Mouse (Mus musculus) v-Abl transformed pro-B cells (cell line): ENCODE measurements around the gene Mgat4e.
"Not testable (repeated sequence)": the region's sequence is repeated elsewhere in the genome, so short reads cannot be mapped to it uniquely, and the experiment has no call there.

Experiments
- in situ Hi-C, 2 experiments: fragments of 400-800 bp; cut with MboI; formaldehyde crosslinking; loops; one replicate each; pipeline ENCODE4 v1.15.1; 2025; ENCODE audit not compliant: unreplicated experiment in 2 of 2

The Mgat4e gene

DNA sequence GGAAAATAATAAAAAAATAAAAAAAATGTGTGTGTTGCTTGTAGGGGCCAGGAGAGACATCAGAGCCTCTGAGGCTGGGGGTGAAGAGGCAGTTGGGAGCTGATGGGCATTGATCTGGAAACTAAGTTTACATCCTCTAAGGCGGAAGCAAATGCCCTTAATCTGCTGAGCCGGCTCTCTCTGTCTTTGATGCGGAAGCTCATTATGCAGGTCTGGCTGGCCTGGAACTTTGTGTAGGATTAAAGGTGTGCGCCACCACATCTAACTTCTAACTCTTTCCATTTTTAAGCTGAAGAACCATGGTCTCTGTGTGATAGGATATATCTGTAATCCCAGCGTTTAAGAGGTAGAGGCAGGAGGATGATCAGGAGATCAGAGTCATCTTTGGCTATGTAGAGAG is 9.0 kb upstream of the Mgat4e start:
- in situ Hi-C loops: loop anchor here in 1 of 2 experiments (25.0 kb wide), 1 partner anchor 1254 kb away; the partner anchor contains the start of gene Lad1

GRCm38 (mm10) chr1:134556671-134557218 is 7.3 kb upstream of the Mgat4e start:
- in situ Hi-C loops: loop anchor here in 1 of 2 experiments (25.0 kb wide), 1 partner anchor 1256 kb away; the partner anchor contains the start of gene Lad1

GRCm38 (mm10) chr1:134555871-134556670 is 6.6 kb upstream of the Mgat4e start:
- in situ Hi-C loops: loop anchor here in 1 of 2 experiments (25.0 kb wide), 1 partner anchor 1256 kb away; the partner anchor contains the start of gene Lad1

DNA sequence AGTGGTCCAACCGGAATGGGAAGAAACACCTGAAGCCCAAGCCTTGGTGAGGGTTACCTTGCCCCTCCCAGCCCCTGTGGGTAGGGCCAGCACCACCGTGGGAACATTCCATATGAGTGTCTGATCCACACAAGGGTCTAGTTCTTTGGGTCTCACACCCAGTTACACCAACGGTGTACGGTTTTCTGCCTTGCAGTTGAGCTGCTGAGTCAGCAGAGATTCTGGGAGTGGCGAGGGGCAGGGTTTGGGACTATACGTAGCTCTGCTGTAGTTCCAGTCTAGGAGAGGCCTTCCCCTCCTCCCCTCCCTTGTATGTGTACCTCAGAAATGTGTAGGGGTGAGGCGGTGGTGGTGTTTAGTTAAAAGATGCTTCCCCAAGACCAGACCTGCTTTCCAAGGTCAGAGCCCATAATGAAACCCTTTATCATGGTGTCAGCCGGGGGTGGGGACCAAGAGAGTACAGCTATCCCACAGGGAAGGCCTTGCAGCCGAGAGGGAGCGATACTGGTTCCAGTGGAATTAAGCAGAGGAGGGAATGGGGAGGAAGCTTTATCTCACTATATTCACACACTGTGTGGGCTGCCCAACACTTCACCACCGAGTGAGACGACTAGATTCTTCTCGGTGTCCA is 5.9 kb upstream of the Mgat4e start:
- in situ Hi-C loops: loop anchor here in 1 of 2 experiments (25.0 kb wide), 1 partner anchor 1257 kb away; the partner anchor contains the start of gene Lad1

GRCm38 (mm10) chr1:134552396-134552795 is 2.9 kb upstream of the Mgat4e start:
- in situ Hi-C loops: loop anchor here in 1 of 2 experiments (25.0 kb wide), 1 partner anchor 1260 kb away; the partner anchor contains the start of gene Lad1

GRCm38 (mm10) chr1:134551869-134552268 is 2.4 kb upstream of the Mgat4e start:
- in situ Hi-C loops: loop anchor here in 1 of 2 experiments (25.0 kb wide), 1 partner anchor 1260 kb away; the partner anchor contains the start of gene Lad1

GRCm38 (mm10) chr1:134548231-134548630 is 1.3 kb downstream of the Mgat4e start:
- in situ Hi-C loops: no loop called here

- in situ Hi-C loops: no loop called here
Observed at GRCm38 (mm10) chr1:134540610-134541009, 8.9 kb downstream of the Mgat4e start.

DNA sequence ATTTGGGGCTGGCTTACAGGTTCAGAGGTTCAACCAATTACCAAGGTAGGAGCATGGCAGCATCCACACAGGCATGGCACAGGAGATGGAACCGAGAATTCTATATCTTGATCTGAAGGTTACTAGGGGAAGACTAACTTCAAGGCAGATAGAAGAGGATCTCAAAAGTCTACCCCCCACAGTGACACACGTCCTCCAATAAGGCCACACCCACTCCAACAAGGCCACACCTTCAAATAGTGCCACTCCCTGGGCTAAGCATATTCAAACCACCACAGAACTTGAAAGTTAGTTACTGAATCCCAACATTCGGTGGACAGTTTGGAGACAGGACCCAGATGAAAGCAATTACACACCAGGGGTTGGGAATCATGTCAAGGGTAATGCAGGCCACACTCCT is 14.0 kb downstream of the Mgat4e start:
- in situ Hi-C loops: no loop called here

- in situ Hi-C loops: no loop called here
Observed at GRCm38 (mm10) chr1:134535054-134535453, 14.4 kb downstream of the Mgat4e start.

DNA sequence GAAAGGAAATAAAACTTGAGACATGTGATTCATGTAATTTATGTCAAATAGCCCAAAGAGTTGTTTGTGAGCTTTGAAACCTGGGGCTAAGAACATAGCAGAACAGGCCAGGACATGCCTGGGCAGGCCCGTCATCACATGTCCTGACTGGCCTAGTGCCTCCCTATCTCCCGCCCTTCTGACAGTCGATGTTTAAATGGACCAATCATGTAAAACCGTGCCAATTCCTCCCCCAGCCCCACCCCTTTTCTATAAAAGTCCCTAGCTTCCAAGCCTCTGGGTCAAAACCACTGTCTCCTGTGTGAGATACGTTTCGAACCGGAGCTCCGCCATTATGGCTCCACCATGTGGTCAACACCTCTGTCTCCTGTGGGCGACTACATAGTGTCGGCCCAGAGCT is 15.8 kb downstream of the Mgat4e start:
- in situ Hi-C loops: not testable (repeated sequence)

GRCm38 (mm10) chr1:134530618-134531017 is 18.9 kb downstream of the Mgat4e start:
- in situ Hi-C loops: no loop called here

GRCm38 (mm10) chr1:134526752-134527151 is 22.7 kb downstream of the Mgat4e start:
- in situ Hi-C loops: no loop called here

GRCm38 (mm10) chr1:134525015-134525414 is 24.5 kb downstream of the Mgat4e start:
- in situ Hi-C loops: no loop called here

- in situ Hi-C loops: loop anchor here in 1 of 2 experiments (25.0 kb wide), 1 partner anchor 313 kb away; no protein-coding TSS in a partner anchor
Observed at GRCm38 (mm10) chr1:134524424-134524823, 25.1 kb downstream of the Mgat4e start.

- in situ Hi-C loops: loop anchor here in 1 of 2 experiments (25.0 kb wide), 1 partner anchor 315 kb away; no protein-coding TSS in a partner anchor
Observed at GRCm38 (mm10) chr1:134522325-134522724, 27.2 kb downstream of the Mgat4e start.

DNA sequence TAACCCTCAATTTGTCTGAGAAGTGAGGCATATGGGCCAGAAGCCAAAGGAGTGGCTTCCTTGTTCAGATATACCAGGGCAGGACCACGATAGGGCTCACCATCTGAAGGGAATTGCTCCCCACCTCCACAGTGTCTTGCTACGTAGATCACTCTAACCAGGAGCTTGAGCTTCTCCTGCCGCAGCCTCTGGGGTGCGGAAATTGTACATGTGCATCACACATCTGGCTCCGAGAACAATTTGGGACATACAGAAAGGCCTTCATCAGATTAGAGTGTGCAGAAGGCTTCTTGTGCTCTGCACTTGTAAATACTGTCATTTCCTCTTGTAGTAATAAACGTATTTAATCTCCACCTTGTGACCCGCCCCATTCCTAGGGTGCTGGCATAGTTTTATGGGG is 28.3 kb downstream of the Mgat4e start:
- in situ Hi-C loops: loop anchor here in 1 of 2 experiments (25.0 kb wide), 1 partner anchor 316 kb away; no protein-coding TSS in a partner anchor

DNA sequence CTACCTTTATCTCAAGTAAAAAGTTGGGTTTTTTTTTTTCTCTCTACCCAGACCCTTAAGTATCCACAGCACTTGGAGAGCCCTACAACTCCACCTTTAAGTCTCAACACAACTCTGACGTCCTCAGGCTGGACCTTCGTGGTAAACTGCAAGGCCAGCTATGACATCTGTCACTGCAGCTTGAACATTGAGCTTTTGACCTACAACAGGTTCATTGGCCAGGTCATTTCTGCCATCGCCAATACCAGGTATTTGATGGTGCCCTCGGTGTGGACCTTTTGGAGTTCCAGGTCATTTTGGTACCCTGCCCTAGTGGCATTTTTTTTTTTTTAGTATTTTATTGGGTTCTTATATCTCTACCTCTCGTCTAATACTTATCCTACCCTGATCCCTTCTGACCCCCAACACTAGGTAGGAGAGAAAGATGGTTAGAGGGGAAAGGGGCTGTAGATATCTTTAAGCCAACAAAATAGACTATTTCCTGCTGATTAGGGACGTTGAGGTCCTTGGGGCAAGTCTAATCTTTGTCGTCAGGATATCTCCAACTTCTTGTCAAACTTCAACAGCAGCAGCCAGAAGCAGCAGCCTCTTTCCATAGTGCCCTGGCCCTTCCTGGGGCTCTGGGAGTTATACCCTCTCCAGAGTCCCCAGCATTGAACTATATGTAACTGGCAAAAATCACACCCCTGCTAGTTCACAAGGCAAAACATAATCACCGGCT is 29.3 kb downstream of the Mgat4e start:
- in situ Hi-C loops: loop anchor here in 1 of 2 experiments (25.0 kb wide), 1 partner anchor 317 kb away; no protein-coding TSS in a partner anchor

GRCm38 (mm10) chr1:134519201-134519600 is 30.3 kb downstream of the Mgat4e start:
- in situ Hi-C loops: loop anchor here in 1 of 2 experiments (25.0 kb wide), 1 partner anchor 318 kb away; no protein-coding TSS in a partner anchor

DNA sequence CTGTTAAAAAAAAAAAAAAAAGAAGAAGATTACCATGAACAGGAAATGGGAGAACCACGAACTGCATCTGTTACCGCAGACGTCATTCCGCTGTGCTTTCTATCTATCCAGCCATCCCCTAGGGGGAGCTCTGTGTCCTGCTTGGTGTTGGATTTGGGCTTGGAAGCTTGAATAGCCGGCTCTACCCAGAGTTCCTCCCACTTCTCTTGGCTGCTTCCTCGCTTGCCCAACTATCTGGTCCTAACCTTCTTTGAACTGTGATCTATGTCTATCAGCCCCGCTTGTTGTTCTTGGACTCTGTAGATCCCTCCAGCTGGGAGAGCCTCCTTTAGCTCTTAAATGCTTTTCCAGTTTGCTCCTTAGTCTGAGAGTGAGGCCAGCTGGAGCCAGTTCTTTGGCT is 30.8 kb downstream of the Mgat4e start:
- in situ Hi-C loops: loop anchor here in 1 of 2 experiments (25.0 kb wide), 1 partner anchor 319 kb away; no protein-coding TSS in a partner anchor
